Mouse (Mus musculus) limb, embryonic 13.5 days (tissue): Measurements from ENCODE around the gene Asgr1. TPM values are rescaled to one million over a fixed set of nuclear protein-coding genes. Genes with fewer than 3 reads are reported as not detected.

ENCODE experiments used
- ATAC-seq: fragments of 200-750 bp; cut with Nextera tagmentation; 2 replicates; pipeline ENCODE4 v1.8.0; 2017; ENCODE audit warnings: low read depth, moderate number of reproducible peaks, moderate TSS enrichment; ENCODE audit not compliant: low FRiP score
- H3K27ac ChIP-seq: fragments of 300-500 bp; sonication (generic); 2 replicates; pipeline ENCODE4 v1.5.1; 2015; ENCODE audit warnings: inconsistent platforms, mild to moderate bottlenecking, moderate library complexity
- H3K27me3 ChIP-seq: fragments of 300-500 bp; sonication (generic); 2 replicates; pipeline ENCODE4 v1.6.1; 2015; ENCODE audit warnings: mild to moderate bottlenecking, inconsistent platforms
- H3K36me3 ChIP-seq: fragments of 300-500 bp; sonication (generic); 2 replicates; pipeline ENCODE4 v1.6.1; 2015; ENCODE audit warnings: inconsistent platforms, mild to moderate bottlenecking, moderate library complexity
- H3K4me1 ChIP-seq: fragments of 300-500 bp; sonication (generic); 2 replicates; pipeline ENCODE4 v1.6.1; 2015; ENCODE audit warnings: inconsistent platforms
- H3K4me2 ChIP-seq: fragments of 300-500 bp; sonication (generic); replicated peaks from 2 replicates; pipeline ENCODE4 v1.6.1; 2015; ENCODE audit warnings: inconsistent platforms, mild to moderate bottlenecking, moderate library complexity
- H3K4me3 ChIP-seq: fragments of 300-500 bp; sonication (generic); 2 replicates; pipeline ENCODE4 v1.5.1; 2015; ENCODE audit warnings: moderate library complexity, mild to moderate bottlenecking, inconsistent platforms
- H3K9ac ChIP-seq: fragments of 300-500 bp; sonication (generic); 2 replicates; pipeline ENCODE4 v1.6.1; 2015; ENCODE audit warnings: mild to moderate bottlenecking, inconsistent platforms
- H3K9me3 ChIP-seq: fragments of 300-500 bp; sonication (generic); 2 replicates; pipeline ENCODE4 v1.6.1; 2016; ENCODE audit warnings: inconsistent platforms
- WGBS: fragments of 180-500 bp; shearing (Covaris S2); methylation state at CpG from one replicate; pipeline ENCODE4 v1.1.7; 2015; 5-methylcytosine and 5-hydroxymethylcytosine counted together
- polyA plus RNA-seq: library from polyadenylated mRNA; unstranded; fragments of >200 nt; fragmentation: Nextera tagmentation; extraction: Ambion mirVana; gene quantifications from 2 replicates; pipeline ENCODE4 v1.2.1, GENCODE M21; 2015

Asgr1 gene
- polyA plus RNA-seq, 1 experiment from 2014 or later = 2.4 TPM

- no peaks in the 10 kb centered on the region for H3K9me3 ChIP-seq
- ATAC-seq = no peak
- peaks cover 65% of the 10 kb centered on the region for H3K4me1 ChIP-seq
- peak overlapping the region; percentile 81 for H3K27ac ChIP-seq
- peaks cover 34% of the 10 kb centered on the region for H3K36me3 ChIP-seq
- 29% methylated on average over 12 of the region's 12 CpGs for WGBS
- peak overlapping the region; percentile 31 for H3K4me3 ChIP-seq
- H3K27me3 ChIP-seq = no peaks in the 10 kb centered on the region
- H3K4me2 ChIP-seq = peak overlapping the region; percentile 61
- H3K9ac ChIP-seq = peak overlapping the region; percentile 45
These were observed 25.3 kb upstream of the Asgr1 start for GRCm38 (mm10) chr11:70028401-70029129.

GRCm38 (mm10) chr11:70029130-70029801 lies 24.6 kb upstream of the Asgr1 start:
- H3K27ac ChIP-seq = peak overlapping the region; percentile 81
- H3K4me1 ChIP-seq = peaks cover 60% of the 10 kb centered on the region
- H3K9me3 ChIP-seq = no peaks in the 10 kb centered on the region
- WGBS = 1% methylated on average over 20 of the region's 20 CpGs
- peak overlapping the region; percentile 45; the same call in 1 of the 2 replicates for H3K9ac ChIP-seq
- H3K27me3 ChIP-seq = no peaks in the 10 kb centered on the region
- peak overlapping the region; percentile 61 for H3K4me2 ChIP-seq
- ATAC-seq = peak; percentile 84
- peak overlapping the region; percentile 31 for H3K4me3 ChIP-seq
- H3K36me3 ChIP-seq = peaks cover 41% of the 10 kb centered on the region

- Histone ChIP-seq H3K4me3 (peak overlapping the region; percentile 31), H3K4me2 (peak overlapping the region; percentile 61), H3K36me3 (peaks cover 47% of the 10 kb centered on the region), H3K4me1 (peaks cover 55% of the 10 kb centered on the region), H3K27ac (peak overlapping the region; percentile 15), H3K9ac (peak overlapping the region; percentile 45), H3K27me3 (no peaks in the 10 kb centered on the region), H3K9me3 (no peaks in the 10 kb centered on the region)
- no peak for ATAC-seq
- WGBS = 46% methylated on average over 11 of the region's 11 CpGs
These were observed 23.9 kb upstream of the Asgr1 start for GRCm38 (mm10) chr11:70029829-70030550.

DNA sequence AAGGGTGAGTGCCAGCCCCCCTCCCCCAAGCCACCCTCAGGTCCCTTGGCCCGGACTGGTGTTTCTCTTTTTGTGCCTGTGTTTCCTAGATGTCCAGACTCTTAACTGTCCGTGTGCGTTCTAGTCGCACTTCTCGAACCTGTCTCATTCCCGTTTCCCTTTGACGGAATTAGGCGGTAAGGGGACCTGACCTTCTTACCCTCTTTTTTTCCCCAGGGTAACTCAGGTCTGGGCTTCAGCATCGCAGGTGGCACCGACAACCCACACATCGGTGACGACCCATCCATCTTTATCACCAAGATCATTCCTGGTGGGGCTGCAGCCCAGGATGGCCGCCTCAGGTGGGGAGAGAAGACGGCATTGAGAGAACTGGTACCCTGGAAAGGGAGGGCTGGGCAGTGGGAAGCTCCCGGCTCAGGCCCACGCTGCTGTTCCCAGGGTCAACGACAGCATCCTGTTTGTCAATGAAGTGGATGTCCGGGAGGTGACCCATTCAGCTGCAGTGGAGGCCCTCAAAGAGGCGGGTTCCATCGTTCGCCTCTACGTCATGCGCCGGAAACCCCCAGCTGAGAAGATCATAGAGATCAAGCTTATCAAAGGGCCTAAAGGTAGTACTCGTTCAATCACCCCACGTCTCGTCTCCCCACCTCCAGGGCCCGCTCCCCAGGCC lies 23.1 kb upstream of the Asgr1 start:
- no peak overlapping the region for H3K27ac ChIP-seq
- H3K9ac ChIP-seq = no peak overlapping the region
- no peak for ATAC-seq
- H3K4me2 ChIP-seq = no peak overlapping the region
- peaks cover 50% of the 10 kb centered on the region for H3K36me3 ChIP-seq
- H3K4me1 ChIP-seq = peaks cover 47% of the 10 kb centered on the region
- WGBS = 93% methylated on average over 28 of the region's 28 CpGs
- H3K4me3 ChIP-seq = no peak overlapping the region
- no peaks in the 10 kb centered on the region for H3K9me3 ChIP-seq
- H3K27me3 ChIP-seq = no peaks in the 10 kb centered on the region

DNA sequence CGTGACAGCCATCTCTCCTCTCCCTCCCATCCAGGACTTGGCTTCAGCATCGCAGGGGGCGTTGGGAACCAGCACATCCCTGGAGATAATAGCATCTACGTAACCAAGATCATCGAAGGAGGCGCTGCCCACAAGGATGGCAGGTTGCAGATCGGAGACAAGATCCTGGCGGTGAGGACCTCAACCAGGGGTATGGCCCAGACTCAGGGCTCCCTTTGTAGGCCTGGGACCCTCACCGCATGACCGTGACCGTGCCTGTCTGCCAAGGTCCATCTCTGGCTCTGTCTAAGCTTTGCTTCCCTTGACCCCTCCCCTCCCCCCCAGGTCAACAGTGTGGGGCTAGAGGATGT lies 22.6 kb upstream of the Asgr1 start:
- Histone ChIP-seq H3K4me2 (no peak overlapping the region), H3K27me3 (no peaks in the 10 kb centered on the region), H3K4me3 (no peak overlapping the region), H3K9ac (no peak overlapping the region), H3K9me3 (no peaks in the 10 kb centered on the region), H3K4me1 (peaks cover 42% of the 10 kb centered on the region), H3K36me3 (peaks cover 54% of the 10 kb centered on the region), H3K27ac (no peak overlapping the region)
- WGBS = 97% methylated on average over 11 of the region's 11 CpGs
- ATAC-seq = no peak

DNA sequence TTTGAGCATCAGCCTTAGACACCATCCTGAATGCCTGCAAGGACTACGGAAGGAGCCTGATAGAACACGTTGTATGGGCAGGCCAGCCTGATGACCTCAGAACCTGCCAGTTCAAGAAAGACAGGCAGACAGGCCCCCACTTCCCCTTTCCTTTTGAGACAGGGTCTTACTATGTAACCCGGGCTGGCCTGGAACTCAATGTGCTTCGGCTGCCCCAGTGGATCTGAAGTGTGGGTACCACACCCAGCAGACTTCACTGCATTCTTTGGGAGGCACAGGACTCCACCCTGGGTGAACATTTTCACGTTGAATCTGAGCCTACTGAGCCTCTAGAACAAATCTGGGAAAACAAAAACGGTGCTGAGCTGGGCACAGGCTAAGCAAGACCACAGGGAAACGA lies 15.7 kb upstream of the Asgr1 start:
- H3K27me3 ChIP-seq = no peaks in the 10 kb centered on the region

DNA sequence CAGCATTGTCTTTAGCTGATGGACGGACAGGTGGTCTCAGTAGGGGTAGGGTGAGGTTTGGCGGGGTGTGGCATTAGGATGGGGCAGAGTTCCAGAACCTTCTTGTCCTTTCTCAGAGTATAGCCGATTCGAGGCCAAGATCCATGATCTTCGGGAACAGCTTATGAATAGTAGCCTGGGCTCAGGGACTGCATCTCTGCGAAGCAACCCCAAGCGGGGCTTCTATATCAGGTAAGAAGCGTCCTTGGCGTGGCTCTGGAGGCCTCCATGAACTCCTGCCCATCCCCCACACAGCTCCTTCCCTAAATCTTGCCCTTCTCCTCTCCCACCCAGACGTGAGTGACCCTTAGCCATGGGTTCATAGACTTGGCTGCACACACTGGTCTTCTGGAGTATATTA lies 14.3 kb upstream of the Asgr1 start:
- Histone ChIP-seq H3K9me3 (no peaks in the 10 kb centered on the region), H3K4me3 (no peak overlapping the region), H3K27ac (no peak overlapping the region), H3K4me1 (no peaks in the 10 kb centered on the region), H3K36me3 (peaks cover 84% of the 10 kb centered on the region), H3K27me3 (no peaks in the 10 kb centered on the region), H3K4me2 (no peak overlapping the region), H3K9ac (no peak overlapping the region)
- WGBS = 93% methylated on average over 10 of the region's 10 CpGs
- ATAC-seq = no peak

More for the DNA sequence above, 15.7 kb upstream of the Asgr1 start:
- no peak overlapping the region for H3K27ac ChIP-seq
- 77% methylated on average over 7 of the region's 7 CpGs for WGBS
- H3K9ac ChIP-seq = no peak overlapping the region
- ATAC-seq = no peak
- H3K4me1 ChIP-seq = no peaks in the 10 kb centered on the region
- H3K4me2 ChIP-seq = no peak overlapping the region
- H3K36me3 ChIP-seq = peaks cover 84% of the 10 kb centered on the region
- no peak overlapping the region for H3K4me3 ChIP-seq
- H3K9me3 ChIP-seq = no peaks in the 10 kb centered on the region

DNA sequence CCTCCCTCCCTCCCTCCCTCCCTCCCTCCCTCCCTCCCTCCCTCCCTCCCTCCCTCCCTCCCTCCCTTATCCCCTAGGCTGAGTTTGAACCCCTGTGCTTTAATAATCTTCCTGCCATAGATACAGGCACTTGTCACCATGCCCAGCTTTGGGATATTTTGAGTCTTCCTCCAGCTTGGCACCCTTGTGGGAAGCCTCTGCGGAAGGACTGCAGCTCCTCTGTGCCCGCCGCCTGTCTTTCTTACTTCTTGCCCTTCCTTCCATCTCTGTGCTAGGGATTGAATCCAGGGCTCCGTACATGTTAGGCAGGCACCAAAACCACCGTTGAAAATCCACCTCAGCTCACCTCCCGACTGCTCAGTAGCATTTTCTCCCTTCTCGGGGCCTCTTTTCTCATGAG lies 13.7 kb upstream of the Asgr1 start:
- no peaks in the 10 kb centered on the region for H3K27me3 ChIP-seq
- ATAC-seq = no peak
- no peak overlapping the region for H3K9ac ChIP-seq
- H3K4me1 ChIP-seq = no peaks in the 10 kb centered on the region
- 88% methylated on average over 7 of the region's 7 CpGs for WGBS
- H3K4me3 ChIP-seq = no peak overlapping the region
- no peak overlapping the region for H3K27ac ChIP-seq
- H3K4me2 ChIP-seq = no peak overlapping the region
- H3K9me3 ChIP-seq = no peaks in the 10 kb centered on the region
- peaks cover 84% of the 10 kb centered on the region for H3K36me3 ChIP-seq

DNA sequence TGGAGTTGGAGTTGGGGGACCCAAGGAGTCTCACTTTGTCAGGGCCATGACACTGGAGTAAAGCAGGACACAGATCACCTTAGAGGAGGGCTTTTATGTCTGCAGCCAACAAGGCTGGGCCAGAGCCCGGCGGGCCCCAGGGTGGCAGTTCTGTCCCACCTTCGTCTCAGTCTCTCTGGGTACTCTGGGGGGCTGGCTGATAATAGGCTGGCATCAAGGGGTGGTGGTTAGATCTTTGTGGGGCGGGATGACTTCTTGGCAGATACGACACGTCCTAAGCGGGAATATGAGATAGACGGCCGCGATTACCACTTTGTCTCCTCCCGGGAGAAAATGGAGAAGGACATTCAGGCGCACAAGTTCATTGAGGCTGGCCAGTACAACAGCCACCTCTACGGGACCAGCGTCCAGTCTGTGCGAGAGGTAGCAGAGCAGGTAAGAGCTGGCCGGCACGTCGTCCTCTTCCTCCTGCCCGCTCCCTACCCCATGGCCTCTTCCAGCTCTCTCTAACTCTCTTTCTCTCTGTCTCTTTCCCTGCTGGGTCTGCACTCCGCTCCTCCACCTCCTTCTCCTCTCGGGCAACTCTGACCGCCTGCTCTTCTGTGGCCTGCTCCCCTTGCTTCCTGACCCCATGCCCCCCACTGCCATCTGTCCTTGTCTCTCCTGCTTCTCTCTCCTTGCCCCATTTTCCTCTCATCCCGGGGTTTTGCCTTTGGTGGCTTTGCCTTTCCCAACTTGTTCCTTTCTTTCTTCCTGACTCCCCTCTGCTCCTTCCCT lies 11.4 kb upstream of the Asgr1 start:
- no peaks in the 10 kb centered on the region for H3K9me3 ChIP-seq
- no peak overlapping the region for H3K27ac ChIP-seq
- no peak overlapping the region for H3K4me3 ChIP-seq
- no peak for ATAC-seq
- WGBS = 89% methylated on average over 23 of the region's 23 CpGs
- no peak overlapping the region for H3K9ac ChIP-seq
- no peaks in the 10 kb centered on the region for H3K27me3 ChIP-seq
- H3K36me3 ChIP-seq = peaks cover 82% of the 10 kb centered on the region
- H3K4me1 ChIP-seq = no peaks in the 10 kb centered on the region
- no peak overlapping the region for H3K4me2 ChIP-seq

GRCm38 (mm10) chr11:70043665-70044064 lies 10.2 kb upstream of the Asgr1 start:
- WGBS = 84% methylated on average over 7 of the region's 7 CpGs
- Histone ChIP-seq H3K27ac (no peak overlapping the region), H3K27me3 (no peaks in the 10 kb centered on the region), H3K4me2 (no peak overlapping the region), H3K9me3 (no peaks in the 10 kb centered on the region), H3K36me3 (peaks cover 71% of the 10 kb centered on the region), H3K4me1 (no peaks in the 10 kb centered on the region), H3K9ac (no peak overlapping the region; the same call in 1 of the 2 replicates), H3K4me3 (no peak overlapping the region)
- ATAC-seq = no peak

GRCm38 (mm10) chr11:70045435-70045834 lies 8.4 kb upstream of the Asgr1 start:
- Histone ChIP-seq H3K4me2 (no peak overlapping the region), H3K9me3 (no peaks in the 10 kb centered on the region), H3K36me3 (peaks cover 55% of the 10 kb centered on the region), H3K27me3 (no peaks in the 10 kb centered on the region), H3K4me3 (no peak overlapping the region), H3K9ac (no peak overlapping the region), H3K4me1 (no peaks in the 10 kb centered on the region), H3K27ac (no peak overlapping the region)
- 45% methylated on average over 9 of the region's 9 CpGs for WGBS
- ATAC-seq = no peak
